Mouse (Mus musculus) heart, postnatal 0 days (tissue): ENCODE results near the gene Ank2. TPM values are rescaled to one million over a fixed set of nuclear protein-coding genes. Genes with fewer than 3 reads are reported as not detected.
A peak's percentile ranks its signal among the peaks of the same experiment; 100 is the strongest.

Experiments
- ATAC-seq: fragments of 200-750 bp; cut with Nextera tagmentation; 2 replicates; pipeline ENCODE4 v1.8.0; 2017; ENCODE audit warnings: low read depth, moderate number of reproducible peaks, moderate library complexity; ENCODE audit not compliant: insufficient read depth
- DNase-seq: peaks from one replicate; pipeline ENCODE4 v3.0.0-alpha.2; 2016; ENCODE audit warnings: low spot score
- H3K27ac ChIP-seq: fragments of 300-500 bp; sonication (generic); 2 replicates; pipeline ENCODE4 v1.5.1; 2014; ENCODE audit warnings: low read depth, mild to moderate bottlenecking
- H3K27me3 ChIP-seq: fragments of 300-500 bp; sonication (generic); 2 replicates; pipeline ENCODE4 v1.6.1; 2014; ENCODE audit warnings: low read length, mixed read lengths; ENCODE audit not compliant: control insufficient read depth, insufficient read depth
- H3K36me3 ChIP-seq: fragments of 300-500 bp; sonication (generic); replicated peaks from 2 replicates; pipeline ENCODE4 v1.6.1; 2014; ENCODE audit warnings: low read length, mixed read lengths; ENCODE audit not compliant: control insufficient read depth, insufficient read depth
- H3K4me1 ChIP-seq: fragments of 300-500 bp; sonication (generic); 2 replicates; pipeline ENCODE4 v1.6.1; 2014; ENCODE audit warnings: antibody characterized with exemption; ENCODE audit not compliant: control insufficient read depth, insufficient read depth
- H3K4me2 ChIP-seq: fragments of 300-500 bp; sonication (generic); 2 replicates; pipeline ENCODE4 v1.6.1; 2014; ENCODE audit warnings: low read depth, mild to moderate bottlenecking, low read length, moderate library complexity
- H3K4me3 ChIP-seq: fragments of 300-500 bp; sonication (generic); 2 replicates; pipeline ENCODE4 v1.5.1; 2014; ENCODE audit warnings: low read depth, low read length
- H3K9ac ChIP-seq: fragments of 300-500 bp; sonication (generic); replicated peaks from 2 replicates; pipeline ENCODE4 v1.6.1; 2014; ENCODE audit warnings: low read depth, low read length, mixed read lengths
- H3K9me3 ChIP-seq: fragments of 300-500 bp; sonication (generic); replicated peaks from 2 replicates; pipeline ENCODE4 v1.6.1; 2016; ENCODE audit warnings: low read length; ENCODE audit not compliant: control insufficient read depth
- CTCF ChIP-seq: IDR thresholded peaks from 2 replicates; pipeline ENCODE4 v1.5.1; 2016; ENCODE audit warnings: antibody characterized with exemption, control low read depth, low read depth
- EP300 ChIP-seq: IDR thresholded peaks from 2 replicates; pipeline ENCODE4 v1.6.1; 2016; ENCODE audit warnings: antibody characterized with exemption, low read depth
- WGBS: fragments of 180-500 bp; shearing (Covaris S2); extraction: QIAGEN DNeasy Blood & Tissue Kit; methylation state at CpG from one replicate; pipeline ENCODE4 v1.1.7; 2014; 5-methylcytosine and 5-hydroxymethylcytosine counted together
- polyA plus RNA-seq: library from polyadenylated mRNA; unstranded; fragments of >200 nt; fragmentation: Nextera tagmentation; extraction: Ambion mirVana; gene quantifications from 2 replicates; pipeline ENCODE4 v1.2.1, GENCODE M21; 2015
- total RNA-seq: library from RNA; depleted of rRNA; stranded (reverse); fragments of >200 nt; gene quantifications from 2 replicates; pipeline ENCODE4 v1.2.3, GENCODE M21; 2014; ENCODE audit warnings: low replicate concordance; rRNA removed

The Ank2 gene
- total RNA-seq (138 and 177 TPM in 2 replicates), polyA plus RNA-seq (38.8 and 45.1 TPM in 2 replicates)

GRCm38 (mm10) chr3:127498742-127499400 is at the start of gene Ank2:
Gene Ank2 (minus strand): TSS chr3:127499350.
- Histone ChIP-seq H3K27ac (peak within 1 kb of the TSS; percentile 86), H3K27me3 (no peaks in the 10 kb centered on the region), H3K9ac (peak within 1 kb of the TSS; percentile 74), H3K4me2 (peak within 1 kb of the TSS; percentile 89), H3K4me1 (0 out of 2 replicates have a peak, but pooled peaks cover 5% of the 10 kb centered on the region), H3K4me3 (peak within 1 kb of the TSS; percentile 67), H3K36me3 (no peaks in the 10 kb centered on the region), H3K9me3 (no peaks in the 10 kb centered on the region)
- TF ChIP-seq EP300 (no peak), CTCF (no peak)
- WGBS, result under 1% methylated on average over 52 of the region's 62 CpGs
- ATAC-seq, result peak; percentile 67
- DNase-seq, result peak; percentile 55

- Histone ChIP-seq H3K36me3 (peaks cover 36% of the 10 kb centered on the region), H3K4me2 (no peak overlapping the region), H3K27me3 (no peaks in the 10 kb centered on the region), H3K9ac (no peak overlapping the region), H3K27ac (no peak overlapping the region), H3K9me3 (no peaks in the 10 kb centered on the region), H3K4me3 (no peak overlapping the region), H3K4me1 (no peaks in the 10 kb centered on the region)
- DNase-seq (no peak), ATAC-seq (no peak)
- WGBS, result 56% methylated on average over 5 of the region's 5 CpGs
- no peak for TF ChIP-seq EP300
- peak; percentile 55 for TF ChIP-seq CTCF
Observed at GRCm38 (mm10) chr3:127547882-127548281, 48.7 kb upstream of the Ank2 start.

GRCm38 (mm10) chr3:127544610-127545121 is 45.5 kb upstream of the Ank2 start:
- Histone ChIP-seq H3K4me2 (no peak overlapping the region), H3K9me3 (no peaks in the 10 kb centered on the region), H3K36me3 (peaks cover 56% of the 10 kb centered on the region), H3K27ac (no peak overlapping the region), H3K4me1 (no peaks in the 10 kb centered on the region), H3K27me3 (no peaks in the 10 kb centered on the region), H3K9ac (no peak overlapping the region), H3K4me3 (no peak overlapping the region)
- DNase-seq (no peak), ATAC-seq (no peak)
- WGBS, result 37% methylated on average over 5 of the region's 5 CpGs
- TF ChIP-seq CTCF (no peak), EP300 (no peak)

DNA sequence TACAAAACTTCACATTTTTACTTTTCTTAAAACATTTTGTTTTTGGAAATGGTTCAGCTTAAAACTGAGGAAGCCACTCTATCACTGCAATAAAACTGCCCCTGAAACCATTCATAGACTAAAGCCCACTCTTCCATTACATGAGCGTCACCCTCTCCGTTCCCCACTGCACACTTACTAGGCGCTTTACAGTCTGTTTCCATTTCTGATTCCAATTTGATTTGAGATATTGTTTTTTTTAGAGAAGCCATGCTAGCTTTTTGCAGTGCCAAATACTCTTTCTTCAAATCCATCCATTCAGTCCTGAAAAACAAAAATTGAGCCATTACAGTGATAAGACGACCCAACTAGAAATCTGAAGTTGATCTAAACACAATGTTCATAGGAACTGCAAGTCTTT is 44.8 kb upstream of the Ank2 start:
- Histone ChIP-seq H3K4me3 (no peak overlapping the region), H3K4me1 (no peaks in the 10 kb centered on the region), H3K9ac (no peak overlapping the region), H3K36me3 (peaks cover 56% of the 10 kb centered on the region), H3K27ac (no peak overlapping the region), H3K27me3 (no peaks in the 10 kb centered on the region), H3K4me2 (no peak overlapping the region), H3K9me3 (no peaks in the 10 kb centered on the region)
- WGBS, result 87% methylated on average over 4 of the region's 4 CpGs
- DNase-seq (no peak), ATAC-seq (no peak)
- TF ChIP-seq CTCF, result no peak
- no peak for TF ChIP-seq EP300

DNA sequence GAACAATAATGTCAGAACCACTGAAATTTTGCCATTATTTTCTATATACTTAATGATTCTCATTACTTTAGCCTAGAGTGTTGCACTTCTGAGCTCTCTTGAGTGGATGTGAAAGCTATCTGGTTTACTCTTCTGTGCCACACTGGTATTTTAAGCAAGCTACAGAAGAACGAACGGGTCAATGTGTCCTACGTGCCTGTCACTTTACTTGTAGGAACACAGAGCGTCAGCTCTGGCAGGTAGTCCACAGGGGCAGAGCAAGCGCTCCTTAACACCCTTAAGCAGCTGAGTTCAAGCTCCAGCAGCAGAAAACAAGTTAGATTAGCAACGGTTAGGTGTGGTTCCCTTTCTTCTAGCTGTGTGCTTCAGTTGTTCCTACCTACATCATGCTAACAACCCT is 40.0 kb upstream of the Ank2 start:
- Histone ChIP-seq H3K4me1 (no peaks in the 10 kb centered on the region), H3K4me2 (no peak overlapping the region), H3K27ac (peak overlapping the region; percentile 84), H3K4me3 (no peak overlapping the region), H3K9me3 (no peaks in the 10 kb centered on the region), H3K36me3 (peaks cover 38% of the 10 kb centered on the region), H3K9ac (no peak overlapping the region), H3K27me3 (no peaks in the 10 kb centered on the region)
- ATAC-seq, result peak; percentile 87
- peak; percentile 41 for DNase-seq
- TF ChIP-seq CTCF (no peak), EP300 (no peak)
- 39% methylated on average over 6 of the region's 6 CpGs for WGBS
